Mouse (Mus musculus) C3H10T1/2 (cell line): ENCODE measurements around the gene Cep164. TPM values are rescaled to one million over a fixed set of nuclear protein-coding genes. Genes with fewer than 3 reads are reported as not detected.

ENCODE experiments used
- polyA plus RNA-seq, 2 experiments: library from polyadenylated mRNA; unstranded; fragments of >200 nt; fragmentation: generic; extraction: Trizol; gene quantifications; one replicate each; pipeline ENCODE4 v1.2.1; 2012; ENCODE audit warnings: missing spikeins in 2 of 2

Gene Cep164
- polyA plus RNA-seq = 10 to 100 TPM in 1 of 2 experiments, 1 to 10 TPM in 1; 5.7 to 17.3 TPM

DNA sequence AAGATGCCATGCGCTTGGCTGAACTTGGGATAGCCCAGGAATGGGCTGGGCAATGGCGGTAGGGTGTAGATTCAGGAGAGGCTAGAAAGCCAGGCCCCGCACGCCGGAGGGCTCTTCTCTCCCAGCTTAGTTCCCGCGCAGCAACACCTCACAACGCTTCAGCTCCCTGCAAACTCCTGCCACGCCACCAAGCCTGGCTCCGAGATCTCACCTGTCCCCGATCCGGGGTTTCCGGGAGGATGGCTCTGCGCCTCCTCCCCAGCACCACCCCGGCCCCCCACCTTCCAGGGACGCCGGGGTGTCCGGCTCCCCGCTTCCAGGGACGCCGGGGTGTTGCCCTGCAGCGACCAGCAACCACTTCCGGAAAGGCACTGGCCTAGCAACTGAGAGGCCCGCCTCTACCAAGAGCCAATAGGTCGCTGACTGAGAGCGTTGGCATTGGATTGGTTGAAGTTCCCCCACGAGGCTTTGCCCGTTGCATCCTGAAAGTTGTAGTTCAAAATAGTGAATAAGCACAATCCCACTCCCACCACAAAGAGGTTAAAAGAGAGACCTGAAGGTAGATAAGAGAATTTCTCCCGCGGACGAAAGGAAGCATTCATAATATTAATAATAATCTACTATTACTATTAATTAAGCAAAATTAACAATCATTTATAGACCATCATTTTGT is at the start of gene Cep164:
TSS of gene Cep164 (minus strand) at position 401 of the 673 bp plus-strand sequence.

DNA sequence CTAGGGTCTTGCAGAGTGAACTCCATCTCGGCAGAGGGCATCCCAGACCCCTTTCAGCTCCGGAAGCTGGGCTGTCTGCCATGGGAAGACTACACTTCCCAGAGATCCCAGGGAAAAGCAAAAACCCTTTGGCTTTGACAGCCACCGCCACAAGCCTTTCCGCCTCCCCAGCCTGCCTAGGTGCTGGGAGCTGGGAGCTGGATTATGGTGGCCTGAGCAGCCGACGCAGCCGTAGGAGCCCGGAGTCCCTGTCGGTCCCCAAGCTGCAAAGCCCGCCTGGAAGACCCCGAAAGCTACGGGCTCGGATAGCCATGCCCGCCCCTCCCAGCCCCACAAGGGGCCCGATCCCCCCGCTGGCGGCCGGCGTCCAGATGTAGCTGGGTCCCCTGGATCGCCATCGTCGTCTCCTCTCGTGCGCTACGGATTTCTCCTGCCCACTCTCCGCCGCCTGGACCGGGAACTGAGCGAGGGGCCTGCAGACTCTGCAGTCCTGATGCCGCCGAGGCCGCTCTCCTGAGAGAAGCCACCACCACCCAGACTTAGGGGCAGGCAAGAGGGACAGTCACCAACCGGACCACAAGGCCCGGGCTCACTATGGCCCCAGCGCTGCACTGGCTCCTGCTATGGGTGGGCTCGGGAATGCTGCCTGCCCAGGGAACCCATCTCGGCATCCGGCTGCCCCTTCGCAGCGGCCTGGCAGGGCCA is 10.1 kb upstream of the Cep164 start, which contains the start of gene Bace1:
TSS of gene Bace1 (plus strand) at position 147 of the 705 bp plus-strand sequence.

Other genes with a start within 250 kb of the Cep164 start
- 10 to 100 TPM in 1 of 2 experiments, 1 to 10 TPM in 1; 1.8 to 23.1 TPM for gene Bace1, start 9.9 kb upstream of the Cep164 start, polyA plus RNA-seq
- 10 to 100 TPM in 1 of 2 experiments, 1 to 10 TPM in 1; 4.2 to 12.2 TPM for gene Pcsk7, start 77.8 kb upstream of the Cep164 start, polyA plus RNA-seq
- gene Rnf214, start 78.2 kb upstream of the Cep164 start, polyA plus RNA-seq = 10 to 100 TPM in 1 of 2 experiments, 1 to 10 TPM in 1; 2.1 to 12.7 TPM
- 1 to 10 TPM in 1 of 2 experiments, under 1 TPM in 1; 0.84 to 1.5 TPM for gene Tagln, start 107.4 kb upstream of the Cep164 start, polyA plus RNA-seq
- gene Sidt2, start 126.6 kb upstream of the Cep164 start, polyA plus RNA-seq = 10 to 100 TPM; 18.3 to 43.8 TPM
- 10 to 100 TPM in 1 of 2 experiments, 1 to 10 TPM in 1; 8.9 to 38.0 TPM for gene Pafah1b2, start 184.0 kb upstream of the Cep164 start, polyA plus RNA-seq
- 10 to 100 TPM; 25.2 to 28.0 TPM for gene Sik3, start 184.1 kb upstream of the Cep164 start, polyA plus RNA-seq